Mouse (Mus musculus): ENCODE measurements around the gene Ppil4.

The Ppil4 gene

GRCm38 (mm10) chr10:7824663-7825280 lies 32.1 kb downstream of the Ppil4 start:
- DNase-seq (ENCODE audit: low spot score in 2 of 2) = no peak

- DNase-seq (ENCODE audit: low spot score in 2 of 2) = no peak
Measured at GRCm38 (mm10) chr10:7825281-7825665, 32.6 kb downstream of the Ppil4 start.

DNA sequence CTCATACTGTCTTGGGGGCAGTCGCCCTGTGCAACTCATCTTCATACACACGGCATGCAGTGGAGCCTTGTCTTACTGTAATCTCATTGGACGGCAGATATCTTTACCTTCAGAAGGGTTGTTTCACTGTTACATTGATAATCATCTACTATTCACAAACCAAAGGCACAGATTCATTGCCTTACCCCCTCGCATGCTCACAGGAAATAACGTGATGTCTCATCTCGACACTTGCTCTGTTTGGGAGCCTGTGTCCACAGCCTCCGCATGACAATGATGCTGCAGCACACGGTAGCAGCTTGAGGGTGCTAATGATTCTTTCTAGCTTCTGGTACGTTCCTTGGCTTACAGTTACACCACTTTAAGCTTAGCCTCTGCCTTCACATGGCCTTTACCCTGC lies 33.4 kb downstream of the Ppil4 start:
- DNase-seq (ENCODE audit: low spot score in 2 of 2) = no peak

GRCm38 (mm10) chr10:7832171-7832676 lies 39.5 kb downstream of the Ppil4 start, which contains the start of gene Zc3h12d:
Zc3h12d (plus strand) TSS chr10:7832470.
- DNase-seq (ENCODE audit: low spot score in 2 of 2) = no peak

GRCm38 (mm10) chr10:7833377-7834165 lies 40.9 kb downstream of the Ppil4 start:
- no peak for DNase-seq (ENCODE audit: low spot score in 2 of 2)

DNA sequence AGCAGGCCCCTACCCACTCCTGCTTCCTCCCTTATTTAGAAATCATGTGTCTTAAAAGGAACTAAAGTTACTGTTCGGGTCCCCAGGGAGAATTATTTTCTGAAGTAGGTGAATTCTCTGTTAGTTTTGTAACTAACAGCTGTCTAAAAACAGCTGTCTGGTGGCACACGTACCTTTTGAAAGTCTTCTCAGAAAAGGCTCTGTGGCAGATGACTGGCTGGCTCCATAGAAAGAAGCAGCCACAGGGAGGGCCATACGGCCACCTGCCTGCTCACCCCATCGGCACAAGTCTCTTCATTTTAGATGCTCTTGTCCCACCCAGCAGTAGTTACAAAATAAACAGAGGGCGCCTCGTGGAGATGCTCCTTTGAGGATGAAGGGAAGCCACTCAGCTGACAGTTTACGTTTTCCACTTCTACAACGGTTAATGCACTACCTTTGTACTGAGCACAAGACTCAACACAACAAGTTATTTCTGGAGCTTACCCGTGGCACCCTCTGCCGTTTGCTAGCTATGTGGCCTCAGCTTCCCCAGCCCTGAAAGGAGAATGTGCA lies 42.1 kb downstream of the Ppil4 start:
- no peak for DNase-seq (ENCODE audit: low spot score in 2 of 2)

DNA sequence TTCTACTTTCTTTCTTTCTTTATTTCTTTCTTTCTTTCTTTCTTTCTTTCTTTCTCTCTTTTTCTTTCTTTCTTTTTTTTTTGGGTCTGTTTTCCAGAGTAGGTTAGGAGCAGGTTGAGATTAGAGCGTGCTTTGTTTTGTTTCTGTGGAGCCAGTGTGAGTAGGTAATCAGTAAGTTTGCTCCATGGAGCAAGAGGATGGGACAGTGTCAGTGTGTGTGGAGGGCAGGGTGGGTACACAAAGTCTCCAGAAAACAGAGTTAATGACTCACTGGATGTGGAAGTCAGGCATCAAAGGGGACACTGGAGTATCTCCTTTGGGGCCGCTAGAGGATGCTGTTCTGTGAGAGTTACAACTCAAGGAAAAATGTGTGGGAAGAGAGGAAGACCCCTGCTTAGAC lies 44.2 kb downstream of the Ppil4 start:
- DNase-seq (ENCODE audit: low spot score in 2 of 2) = no peak

GRCm38 (mm10) chr10:7837446-7837845 lies 44.8 kb downstream of the Ppil4 start:
- no peak for DNase-seq (ENCODE audit: low spot score in 2 of 2)

GRCm38 (mm10) chr10:7838036-7838435 lies 45.3 kb downstream of the Ppil4 start:
- no peak for DNase-seq (ENCODE audit: low spot score in 2 of 2)

GRCm38 (mm10) chr10:7838874-7839421 lies 46.3 kb downstream of the Ppil4 start:
- DNase-seq (ENCODE audit: low spot score in 2 of 2) = no peak

GRCm38 (mm10) chr10:7839551-7840352 lies 47.1 kb downstream of the Ppil4 start:
- DNase-seq (ENCODE audit: low spot score in 2 of 2) = no peak

- DNase-seq (ENCODE audit: low spot score in 2 of 2) = no peak
Measured at GRCm38 (mm10) chr10:7840353-7840733, 47.7 kb downstream of the Ppil4 start.

GRCm38 (mm10) chr10:7840785-7841184 lies 48.1 kb downstream of the Ppil4 start:
- no peak for DNase-seq (ENCODE audit: low spot score in 2 of 2)

- peak in 1 of 2 experiments; percentile 16 for DNase-seq (ENCODE audit: low spot score in 2 of 2)
Measured at GRCm38 (mm10) chr10:7841571-7842080, 48.9 kb downstream of the Ppil4 start.

- DNase-seq (ENCODE audit: low spot score in 2 of 2) = no peak
Measured at GRCm38 (mm10) chr10:7843181-7843580, 50.5 kb downstream of the Ppil4 start.

GRCm38 (mm10) chr10:7844161-7844560 lies 51.5 kb downstream of the Ppil4 start:
- no peak for DNase-seq (ENCODE audit: low spot score in 2 of 2)

GRCm38 (mm10) chr10:7845136-7845535 lies 52.4 kb downstream of the Ppil4 start:
- DNase-seq (ENCODE audit: low spot score in 2 of 2) = no peak

DNA sequence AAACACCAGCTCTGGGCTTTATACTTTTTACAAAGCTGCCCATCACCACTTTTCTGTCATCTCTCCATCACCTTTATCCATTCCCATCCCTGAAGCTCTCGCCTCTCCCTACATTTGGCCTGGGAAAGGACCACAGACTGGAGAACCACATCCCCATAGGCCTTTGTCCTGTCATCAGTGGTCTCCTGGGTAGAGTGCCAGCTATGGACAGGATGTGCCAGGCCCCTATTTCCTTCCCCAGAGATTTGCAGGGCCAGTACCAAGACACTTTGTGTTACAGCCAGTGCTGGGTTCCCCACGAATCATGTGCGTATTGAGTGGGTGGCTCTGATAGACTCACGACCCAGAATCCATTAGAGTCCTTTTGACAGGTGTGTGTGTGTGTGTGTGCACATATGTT lies 53.3 kb downstream of the Ppil4 start:
- no peak for DNase-seq (ENCODE audit: low spot score in 2 of 2)

DNA sequence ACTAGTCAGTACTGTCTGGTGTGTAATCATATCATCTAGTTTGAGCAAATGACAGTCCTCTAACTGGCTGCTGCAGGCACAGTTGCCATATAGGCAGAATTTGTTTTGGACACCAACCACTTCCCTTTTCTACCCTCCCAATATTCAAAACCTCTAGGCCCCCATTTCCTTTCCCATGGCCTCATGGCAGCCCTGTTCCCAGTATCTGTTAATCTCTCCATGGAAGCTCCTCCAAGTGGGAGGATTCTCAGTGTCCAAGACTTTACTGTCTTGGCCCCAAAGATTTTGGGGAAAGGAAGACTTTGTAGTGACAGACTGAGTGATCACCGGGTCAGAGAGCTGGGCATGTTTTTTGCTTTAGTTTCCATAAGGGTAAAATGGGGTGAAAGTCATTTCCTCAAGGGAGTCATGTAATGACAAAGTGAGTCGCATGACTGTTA lies 54.5 kb downstream of the Ppil4 start:
- no peak for DNase-seq (ENCODE audit: low spot score in 2 of 2)

GRCm38 (mm10) chr10:7851891-7852290 lies 59.2 kb downstream of the Ppil4 start:
- no peak for DNase-seq (ENCODE audit: low spot score in 2 of 2)

GRCm38 (mm10) chr10:7860494-7860893 lies 67.8 kb downstream of the Ppil4 start:
- DNase-seq (ENCODE audit: low spot score in 2 of 2) = no peak

Data from frontal cortex, postnatal 14 days (tissue).